Mouse (Mus musculus): Measurements from ENCODE around the gene Klf17. TPM values are rescaled to one million over a fixed set of nuclear protein-coding genes. Genes with fewer than 3 reads are reported as not detected.
A peak's percentile ranks its signal among the peaks of the same experiment; 100 is the strongest.

Klf17 gene
- total and polyA plus RNA-seq, 3 experiments, result not detected

DNA sequence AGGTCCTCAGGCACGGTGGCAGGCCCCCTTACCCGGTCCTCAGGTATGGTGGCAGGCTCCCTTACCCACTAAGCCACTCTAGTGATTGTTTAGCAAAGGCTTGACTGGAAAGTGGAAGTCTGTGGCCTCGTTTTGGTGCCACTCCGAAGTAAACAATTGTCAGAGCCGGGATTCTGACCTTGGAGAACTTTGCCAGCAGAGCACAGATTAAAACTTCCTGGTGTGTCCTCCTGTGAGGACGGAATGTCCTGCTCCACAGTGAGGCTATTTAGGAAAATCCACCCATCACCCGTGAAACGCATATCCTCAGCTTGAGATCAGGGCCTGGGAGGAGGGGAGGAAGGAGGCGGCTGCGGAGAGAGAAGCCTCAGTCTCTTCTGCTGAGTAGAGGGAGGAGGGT, 22.9 kb upstream of the Klf17 start:
- TF ChIP-seq IRF4 (IDR thresholded peaks at IDR 0.05; ENCODE audit: low read depth, low read length), result no peak
- no peak for TF ChIP-seq EP300 (IDR thresholded peaks at IDR 0.05; ENCODE audit: low read length)
- TF ChIP-seq BHLHE40 (IDR thresholded peaks at IDR 0.05; ENCODE audit: low read depth, low read length), result no peak
- TF ChIP-seq JUND (conservative IDR thresholded peaks at IDR 0.05; ENCODE audit: low read depth, low read length), result no peak
- TF ChIP-seq NELFE (IDR thresholded peaks at IDR 0.05; ENCODE audit: low read depth, low read length), result no peak
- TF ChIP-seq JUN (IDR thresholded peaks at IDR 0.05; ENCODE audit: insufficient read depth, low read depth, low read length), result no peak
- no peak for TF ChIP-seq UBTF (IDR thresholded peaks at IDR 0.05; ENCODE audit: low read depth, low read length)
- no peak for TF ChIP-seq SMC3 (IDR thresholded peaks at IDR 0.05; ENCODE audit: low read depth, low read length)
- no peak for TF ChIP-seq ETS1 (conservative IDR thresholded peaks at IDR 0.05; ENCODE audit: low read depth, low read length)
- no peak for TF ChIP-seq ZNF384 (IDR thresholded peaks at IDR 0.05; ENCODE audit: low read depth, low read length)
- no peak for TF ChIP-seq POLR2AphosphoS2 (IDR thresholded peaks at IDR 0.05; ENCODE audit: low read depth, low read length)
- TF ChIP-seq USF2 (conservative IDR thresholded peaks at IDR 0.05; ENCODE audit: low read depth, low read length), result no peak
- TF ChIP-seq SIN3A (IDR thresholded peaks at IDR 0.05; ENCODE audit: low read length), result no peak
- no peak for TF ChIP-seq CHD2 (IDR thresholded peaks at IDR 0.05; ENCODE audit: low read length)
- TF ChIP-seq PAX5 (IDR thresholded peaks at IDR 0.05; ENCODE audit: low read length), result no peak
- TF ChIP-seq NRF1 (IDR thresholded peaks at IDR 0.05; ENCODE audit: low read depth, low read length), result no peak
- H3K9me3 ChIP-seq (replicated peaks; ENCODE audit: low read length), result peaks cover 5% of the 10 kb centered on the region
- H3K4me2 ChIP-seq (ENCODE audit: insufficient read depth, low read depth, poor library complexity, severe bottlenecking), result no peak overlapping the region
- no peak overlapping the region for H3K27ac ChIP-seq (ENCODE audit: insufficient read depth, low read depth)
- in situ Hi-C loops (cut with MboI; ENCODE audit: low pct_ligation_motif_present, low pct_unique_long_range_greater_than_20kb, low sequenced_read_pairs), result no loop called here
- no peaks in the 10 kb centered on the region for H3K79me2 ChIP-seq (replicated peaks; ENCODE audit: control insufficient read depth, extremely low read depth, insufficient read depth, poor library complexity, severe bottlenecking)
- H3K27me3 ChIP-seq (replicated peaks), result no peaks in the 10 kb centered on the region
- peaks cover 0 to 9% of the 10 kb centered on the region in 2 experiments for H3K36me3 ChIP-seq (replicated peaks in 1 of 2; ENCODE audit: control insufficient read depth in 1 of 2, insufficient read depth in 1 of 2, low read length in 1 of 2)
- DNase-seq (ENCODE audit: extremely low read depth), result no peak
- peak overlapping the region in 1 of 3 experiments; percentile 66 for H3K4me3 ChIP-seq (replicated peaks in 1 of 3; ENCODE audit: low read depth in 2 of 3, low read length in 2 of 3, poor library complexity in 1 of 3)
- H3K4me1 ChIP-seq (ENCODE audit: control insufficient read depth in 1 of 2, insufficient read depth in 2 of 2), result peaks cover 7 to 20% of the 10 kb centered on the region in 2 experiments; a peak in 3 of 4 replicates
- dilution Hi-C loops (cut with MboI; ENCODE audit: extremely low pct_ligation_motif_present, extremely low pct_unique_long_range_greater_than_20kb, low sequenced_read_pairs), result no loop called here
- no peak overlapping the region for H3K9ac ChIP-seq (ENCODE audit: insufficient read depth, low read depth)

DNA sequence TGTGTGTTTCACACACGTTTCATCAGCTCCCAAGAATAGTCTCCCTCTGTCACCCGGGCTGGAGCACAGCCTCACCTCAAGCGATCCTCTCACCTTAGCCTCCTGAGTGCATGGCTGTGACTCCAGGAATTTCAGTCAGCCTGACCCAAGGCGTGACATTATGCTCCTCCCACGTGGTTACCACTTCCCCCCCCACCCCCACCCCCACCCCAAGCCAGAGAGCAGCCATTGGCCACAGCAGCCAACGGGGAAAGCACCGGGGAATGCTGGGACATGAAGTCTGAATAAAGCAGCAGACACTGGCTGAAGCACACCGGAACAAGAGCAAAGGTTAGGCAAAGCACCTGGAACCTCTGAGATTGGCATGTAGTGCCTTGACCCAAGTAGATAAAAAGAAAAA, 21.5 kb upstream of the Klf17 start:
- Histone ChIP-seq H3K4me3 (replicated peaks in 1 of 3; ENCODE audit: low read depth in 2 of 3, low read length in 2 of 3, poor library complexity in 1 of 3) (peak overlapping the region; percentile 36 to 66 (median 53)), H3K9me3 (replicated peaks; ENCODE audit: low read length) (peaks cover 5% of the 10 kb centered on the region), H3K27ac (ENCODE audit: insufficient read depth, low read depth) (no peak overlapping the region), H3K79me2 (replicated peaks; ENCODE audit: control insufficient read depth, extremely low read depth, insufficient read depth, poor library complexity, severe bottlenecking) (no peaks in the 10 kb centered on the region), H3K4me2 (ENCODE audit: insufficient read depth, low read depth, poor library complexity, severe bottlenecking) (peak overlapping the region; percentile 73), H3K27me3 (replicated peaks) (no peaks in the 10 kb centered on the region), H3K9ac (ENCODE audit: insufficient read depth, low read depth) (peak overlapping the region; percentile 52), H3K36me3 (replicated peaks in 1 of 2; ENCODE audit: control insufficient read depth in 1 of 2, insufficient read depth in 1 of 2, low read length in 1 of 2) (peaks cover 0 to 9% of the 10 kb centered on the region in 2 experiments), H3K4me1 (ENCODE audit: control insufficient read depth in 1 of 2, insufficient read depth in 2 of 2) (peaks cover 7 to 20% of the 10 kb centered on the region in 2 experiments; a peak in 3 of 4 replicates)
- dilution Hi-C loops (cut with MboI; ENCODE audit: extremely low pct_ligation_motif_present, extremely low pct_unique_long_range_greater_than_20kb, low sequenced_read_pairs) (no loop called here), in situ Hi-C loops (cut with MboI; ENCODE audit: low pct_ligation_motif_present, low pct_unique_long_range_greater_than_20kb, low sequenced_read_pairs) (no loop called here)
- peak; percentile 86 for DNase-seq (ENCODE audit: extremely low read depth)
- no peak for TF ChIP-seq BHLHE40 (IDR thresholded peaks at IDR 0.05; ENCODE audit: low read depth, low read length)
- no peak for TF ChIP-seq JUND (conservative IDR thresholded peaks at IDR 0.05; ENCODE audit: low read depth, low read length)
- no peak for TF ChIP-seq ZKSCAN1 (IDR thresholded peaks at IDR 0.05; ENCODE audit: borderline replicate concordance, low read depth, low read length)
- TF ChIP-seq USF2 (conservative IDR thresholded peaks at IDR 0.05; ENCODE audit: low read depth, low read length), result no peak
- TF ChIP-seq RCOR1 (conservative IDR thresholded peaks at IDR 0.05; ENCODE audit: low read depth, low read length), result no peak
- TF ChIP-seq NRF1 (IDR thresholded peaks at IDR 0.05; ENCODE audit: low read depth, low read length), result no peak
- peak; percentile 60; the same call in 1 of the 2 replicates for TF ChIP-seq TCF12 (IDR thresholded peaks at IDR 0.05; ENCODE audit: low read depth, low read length)
- TF ChIP-seq CHD2 (IDR thresholded peaks at IDR 0.05; ENCODE audit: low read length), result peak; percentile 60; the same call in 1 of the 2 replicates
- 0 out of 2 replicates have a peak, but pooled peaks have one; percentile 25 for TF ChIP-seq MAZ (IDR thresholded peaks at IDR 0.05; ENCODE audit: low read depth, low read length)
- TF ChIP-seq MAFK (IDR thresholded peaks at IDR 0.05; ENCODE audit: insufficient replicate concordance, low read length), result no peak
- TF ChIP-seq EP300 (IDR thresholded peaks at IDR 0.05; ENCODE audit: low read length), result no peak
- no peak; the same call in 1 of the 2 replicates for TF ChIP-seq USF1 (IDR thresholded peaks at IDR 0.05; ENCODE audit: low read depth, low read length)
- TF ChIP-seq ELF1 (IDR thresholded peaks at IDR 0.05; ENCODE audit: low read depth, low read length), result peak; percentile 59; the same call in 1 of the 2 replicates
- no peak for TF ChIP-seq RAD21 (IDR thresholded peaks at IDR 0.05; ENCODE audit: low read depth, low read length)
- TF ChIP-seq IRF4 (IDR thresholded peaks at IDR 0.05; ENCODE audit: low read depth, low read length), result no peak
- no peak for TF ChIP-seq E2F4 (IDR thresholded peaks at IDR 0.05; ENCODE audit: insufficient replicate concordance, low read depth, low read length)
- TF ChIP-seq SIN3A (IDR thresholded peaks at IDR 0.05; ENCODE audit: low read length), result no peak
- peak; percentile 81 for TF ChIP-seq POLR2A (IDR thresholded peaks at IDR 0.05; ENCODE audit: low read depth, low read length)
- peak; percentile 70 for TF ChIP-seq NELFE (IDR thresholded peaks at IDR 0.05; ENCODE audit: low read depth, low read length)
- no peak for TF ChIP-seq MEF2A (IDR thresholded peaks at IDR 0.05; ENCODE audit: borderline replicate concordance, low read depth, low read length)
- no peak; the same call in 1 of the 2 replicates for TF ChIP-seq ZMIZ1 (IDR thresholded peaks at IDR 0.05; ENCODE audit: low read depth, low read length)
- TF ChIP-seq ZC3H11A (IDR thresholded peaks at IDR 0.05; ENCODE audit: low read depth, low read length), result no peak
- TF ChIP-seq GABPA (IDR thresholded peaks at IDR 0.05; ENCODE audit: insufficient replicate concordance, low read depth, low read length), result no peak
- no peak for TF ChIP-seq PAX5 (IDR thresholded peaks at IDR 0.05; ENCODE audit: low read length)
- peak; percentile 93 for TF ChIP-seq TBP (conservative IDR thresholded peaks at IDR 0.05; ENCODE audit: low read depth, low read length)

All from CH12.LX (cell line).